Mouse (Mus musculus): ENCODE measurements around the gene Krt71. TPM values are rescaled to one million over a fixed set of nuclear protein-coding genes. Genes with fewer than 3 reads are reported as not detected.
"Not testable (repeated sequence)": the region's sequence is repeated elsewhere in the genome, so short reads cannot be mapped to it uniquely, and the experiment has no call there.

The Krt71 gene
- polyA plus RNA-seq, 1 experiment from 2014 or later, result not detected

DNA sequence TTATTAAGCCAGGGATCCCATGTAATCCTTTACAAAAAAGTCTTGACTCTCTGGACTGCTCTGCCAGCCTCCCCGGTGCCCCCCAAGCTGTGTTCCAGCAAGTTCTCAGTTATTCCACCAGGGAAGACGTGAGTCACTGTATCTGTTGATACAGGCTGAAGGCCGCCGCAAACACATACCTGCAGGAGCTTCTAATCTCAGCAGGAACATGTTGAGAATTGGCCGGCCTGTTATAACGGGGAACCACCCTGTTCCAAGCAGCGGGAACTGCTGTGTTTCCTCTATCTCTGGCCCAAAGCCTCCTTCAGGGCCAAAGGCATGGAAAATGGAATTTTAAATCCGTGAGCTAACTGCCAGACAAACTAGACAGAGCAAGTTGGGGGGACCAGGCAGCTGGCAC, 29.2 kb downstream of the Krt71 start:
- ATAC-seq (ENCODE audit: insufficient read depth), result no peak
- WGBS (ENCODE audit: insufficient replicate concordance), result 58% methylated on average over 8 of the region's 8 CpGs
- no peak overlapping the region for H3K4me2 ChIP-seq
- H3K27ac ChIP-seq (replicated peaks), result no peak overlapping the region
- no peaks in the 10 kb centered on the region for H3K36me3 ChIP-seq (replicated peaks)
- H3K4me1 ChIP-seq (replicated peaks), result no peaks in the 10 kb centered on the region
- H3K9me3 ChIP-seq (replicated peaks), result no peaks in the 10 kb centered on the region
- H3K27me3 ChIP-seq, result no peaks in the 10 kb centered on the region
- no peak overlapping the region for H3K4me3 ChIP-seq (replicated peaks)
- no peak overlapping the region for H3K9ac ChIP-seq

DNA sequence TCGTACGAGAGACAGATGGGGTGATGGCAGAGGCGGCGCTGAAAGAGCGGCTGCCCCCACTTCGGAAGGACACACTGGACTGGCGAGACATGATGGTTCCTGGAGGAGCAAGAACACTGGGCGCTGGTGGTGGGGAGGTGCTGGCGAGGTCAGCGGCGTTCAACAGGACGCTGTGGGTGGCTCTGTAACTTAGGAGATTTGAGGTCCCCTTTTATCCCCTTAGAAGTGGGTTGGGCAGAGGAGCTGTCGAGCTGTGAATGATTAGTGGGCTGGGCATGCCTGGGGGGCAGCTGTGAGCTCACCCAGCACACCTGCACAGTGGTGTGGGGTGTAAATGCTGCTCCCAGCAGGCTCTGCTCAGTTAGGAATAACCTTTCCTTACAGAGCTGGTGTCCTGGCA, 30.2 kb downstream of the Krt71 start, which contains the start of gene Krt5:
Gene Krt5, minus strand, starts transcription at position 179 of the 400 bp plus-strand sequence.
- ATAC-seq (ENCODE audit: insufficient read depth), result no peak
- H3K36me3 ChIP-seq (replicated peaks), result no peaks in the 10 kb centered on the region
- H3K4me2 ChIP-seq, result no peak within 1 kb of the TSS
- H3K4me1 ChIP-seq (replicated peaks), result no peaks in the 10 kb centered on the region
- WGBS (ENCODE audit: insufficient replicate concordance), result 65% methylated on average over 13 of the region's 13 CpGs
- H3K27ac ChIP-seq (replicated peaks), result no peak within 1 kb of the TSS
- H3K9ac ChIP-seq, result no peak within 1 kb of the TSS
- no peak within 1 kb of the TSS for H3K4me3 ChIP-seq (replicated peaks)
- no peaks in the 10 kb centered on the region for H3K27me3 ChIP-seq
- no peaks in the 10 kb centered on the region for H3K9me3 ChIP-seq (replicated peaks)

- 52% methylated on average over 11 of the region's 11 CpGs for WGBS (ENCODE audit: insufficient replicate concordance)
Observed at GRCm38 (mm10) chr15:101708683-101709082, 34.2 kb downstream of the Krt71 start.

DNA sequence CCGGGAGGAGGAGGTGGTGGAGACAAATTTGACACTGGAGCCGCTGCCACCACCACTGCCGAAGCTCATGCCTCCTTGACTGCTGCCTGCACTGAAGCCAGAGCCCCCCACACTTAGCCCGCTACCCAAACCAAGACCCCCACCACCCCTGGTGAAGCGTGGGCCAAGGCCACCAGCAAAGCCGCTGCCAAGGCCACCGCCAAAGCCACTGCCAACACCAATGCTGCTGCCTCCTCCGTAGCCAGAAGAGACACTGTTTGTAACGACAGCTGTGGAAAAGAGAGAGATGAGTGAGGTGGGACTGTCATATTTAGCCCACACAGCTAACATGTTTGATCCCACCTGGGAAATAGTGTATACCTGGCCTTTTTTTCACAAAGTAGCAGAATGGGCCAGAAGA, 35.5 kb downstream of the Krt71 start:
- Histone ChIP-seq H3K4me2 (no peak overlapping the region), H3K9me3 (replicated peaks) (no peaks in the 10 kb centered on the region), H3K36me3 (replicated peaks) (no peaks in the 10 kb centered on the region), H3K4me1 (replicated peaks) (no peaks in the 10 kb centered on the region), H3K4me3 (replicated peaks) (no peak overlapping the region), H3K27ac (replicated peaks) (no peak overlapping the region), H3K27me3 (no peaks in the 10 kb centered on the region), H3K9ac (no peak overlapping the region)
- no peak for ATAC-seq (ENCODE audit: insufficient read depth)
- 57% methylated on average over 9 of the region's 9 CpGs for WGBS (ENCODE audit: insufficient replicate concordance)

More at GRCm38 (mm10) chr15:101708683-101709082, 34.2 kb downstream of the Krt71 start:
- Histone ChIP-seq H3K4me1 (replicated peaks) (no peaks in the 10 kb centered on the region), H3K36me3 (replicated peaks) (no peaks in the 10 kb centered on the region), H3K9me3 (replicated peaks) (no peaks in the 10 kb centered on the region), H3K9ac (no peak overlapping the region), H3K27me3 (no peaks in the 10 kb centered on the region), H3K4me2 (no peak overlapping the region), H3K27ac (replicated peaks) (no peak overlapping the region), H3K4me3 (replicated peaks) (no peak overlapping the region)
- no peak for ATAC-seq (ENCODE audit: insufficient read depth)

- Histone ChIP-seq H3K27ac (replicated peaks) (no peak overlapping the region), H3K4me1 (replicated peaks) (no peaks in the 10 kb centered on the region), H3K4me2 (no peak overlapping the region), H3K4me3 (replicated peaks) (no peak overlapping the region), H3K9ac (no peak overlapping the region), H3K36me3 (replicated peaks) (no peaks in the 10 kb centered on the region), H3K27me3 (no peaks in the 10 kb centered on the region), H3K9me3 (replicated peaks) (no peaks in the 10 kb centered on the region)
- no peak for ATAC-seq (ENCODE audit: insufficient read depth)
- WGBS (ENCODE audit: insufficient replicate concordance), result 61% methylated on average over 4 of the region's 4 CpGs
Observed at GRCm38 (mm10) chr15:101704066-101704465, 38.8 kb downstream of the Krt71 start.

DNA sequence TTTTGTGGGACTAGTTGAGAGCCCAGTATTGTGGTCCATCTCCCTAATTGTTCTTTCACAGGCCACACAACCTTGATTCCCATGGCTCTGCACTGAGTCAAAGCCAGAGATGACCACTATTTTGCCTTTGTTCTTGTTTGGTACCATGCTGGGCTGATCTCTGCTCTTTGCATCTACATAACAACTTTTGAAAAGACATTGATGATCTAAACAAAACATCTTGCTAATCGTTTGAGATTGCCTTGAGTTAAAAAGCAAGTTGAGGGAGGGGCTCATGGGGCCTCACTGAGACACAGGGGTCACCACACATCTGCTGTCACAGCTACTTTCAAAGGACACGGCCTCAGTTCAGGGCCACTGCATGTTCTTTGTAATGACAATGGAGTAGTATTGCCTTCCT, 40.5 kb downstream of the Krt71 start:
- H3K27me3 ChIP-seq, result no peaks in the 10 kb centered on the region
- no peaks in the 10 kb centered on the region for H3K4me1 ChIP-seq (replicated peaks)
- H3K27ac ChIP-seq (replicated peaks), result no peak overlapping the region
- no peaks in the 10 kb centered on the region for H3K9me3 ChIP-seq (replicated peaks)
- no peak overlapping the region for H3K4me2 ChIP-seq
- no peak overlapping the region for H3K4me3 ChIP-seq (replicated peaks)
- ATAC-seq (ENCODE audit: insufficient read depth), result no peak
- WGBS (ENCODE audit: insufficient replicate concordance), result 44% methylated on average over 2 of the region's 2 CpGs
- no peaks in the 10 kb centered on the region for H3K36me3 ChIP-seq (replicated peaks)
- H3K9ac ChIP-seq, result no peak overlapping the region

GRCm38 (mm10) chr15:101699866-101700265, 43.0 kb downstream of the Krt71 start:
- 67% methylated on average over 8 of the region's 8 CpGs for WGBS (ENCODE audit: insufficient replicate concordance)
- Histone ChIP-seq H3K36me3 (replicated peaks) (no peaks in the 10 kb centered on the region), H3K27ac (replicated peaks) (no peak overlapping the region), H3K9me3 (replicated peaks) (no peaks in the 10 kb centered on the region), H3K9ac (no peak overlapping the region), H3K4me1 (replicated peaks) (no peaks in the 10 kb centered on the region), H3K4me2 (no peak overlapping the region), H3K4me3 (replicated peaks) (no peak overlapping the region), H3K27me3 (0 out of 2 replicates have a peak, but pooled peaks cover 3% of the 10 kb centered on the region)
- no peak for ATAC-seq (ENCODE audit: insufficient read depth)

GRCm38 (mm10) chr15:101699192-101699591, 43.7 kb downstream of the Krt71 start:
- Histone ChIP-seq H3K4me3 (replicated peaks) (no peak overlapping the region), H3K9ac (no peak overlapping the region), H3K9me3 (replicated peaks) (no peaks in the 10 kb centered on the region), H3K36me3 (replicated peaks) (no peaks in the 10 kb centered on the region), H3K4me1 (replicated peaks) (no peaks in the 10 kb centered on the region), H3K27ac (replicated peaks) (no peak overlapping the region), H3K27me3 (0 out of 2 replicates have a peak, but pooled peaks cover 3% of the 10 kb centered on the region), H3K4me2 (no peak overlapping the region)
- WGBS (ENCODE audit: insufficient replicate concordance), result 30% methylated on average over 3 of the region's 3 CpGs
- no peak for ATAC-seq (ENCODE audit: insufficient read depth)

DNA sequence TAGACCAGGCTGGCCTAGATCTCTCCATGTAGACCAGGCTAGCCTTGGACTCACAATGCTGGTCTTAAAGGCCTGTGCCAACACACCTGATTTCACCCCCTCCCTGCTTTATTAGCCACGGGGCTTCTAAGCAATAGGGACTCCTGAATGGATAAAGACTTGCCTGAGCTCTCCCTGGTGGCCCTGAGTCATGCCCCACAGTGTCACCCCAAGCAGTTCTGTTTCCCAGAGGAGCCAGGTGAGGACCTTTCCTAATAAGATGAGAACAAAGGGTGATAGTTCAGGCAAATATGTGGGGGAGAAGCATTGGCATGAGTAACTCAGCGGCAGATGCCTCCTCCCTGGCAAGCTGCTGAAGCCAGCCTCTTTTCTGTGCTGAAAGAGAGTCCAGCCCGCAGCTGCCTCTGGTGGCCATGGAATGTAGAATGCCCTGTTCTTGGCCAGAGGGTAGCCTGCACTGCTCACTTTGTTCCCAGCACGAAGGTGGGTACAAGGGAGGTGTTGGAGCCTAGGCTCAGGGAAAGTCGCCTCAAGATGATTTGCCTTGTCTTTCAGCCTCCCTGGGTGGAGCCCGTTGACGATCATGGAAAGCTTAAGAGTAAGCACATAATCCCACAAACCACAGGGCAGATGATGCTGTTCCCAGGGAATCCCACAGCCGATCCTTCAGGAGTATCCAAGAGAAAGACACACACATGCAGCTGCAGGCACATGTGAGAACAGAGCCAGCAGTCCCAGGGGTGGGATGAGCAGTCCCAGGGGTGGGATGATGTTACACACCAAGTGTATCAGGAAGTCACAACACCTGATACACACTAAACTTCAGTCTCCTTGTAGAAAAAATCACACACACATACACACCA, 45.4 kb downstream of the Krt71 start:
- Histone ChIP-seq H3K27me3 (0 out of 2 replicates have a peak, but pooled peaks cover 3% of the 10 kb centered on the region), H3K36me3 (replicated peaks) (no peaks in the 10 kb centered on the region), H3K4me2 (no peak overlapping the region), H3K4me1 (replicated peaks) (no peaks in the 10 kb centered on the region), H3K4me3 (replicated peaks) (no peak overlapping the region), H3K9me3 (replicated peaks) (no peaks in the 10 kb centered on the region), H3K9ac (no peak overlapping the region), H3K27ac (replicated peaks) (no peak overlapping the region)
- 49% methylated on average over 8 of the region's 8 CpGs for WGBS (ENCODE audit: insufficient replicate concordance)
- ATAC-seq (ENCODE audit: insufficient read depth), result no peak

DNA sequence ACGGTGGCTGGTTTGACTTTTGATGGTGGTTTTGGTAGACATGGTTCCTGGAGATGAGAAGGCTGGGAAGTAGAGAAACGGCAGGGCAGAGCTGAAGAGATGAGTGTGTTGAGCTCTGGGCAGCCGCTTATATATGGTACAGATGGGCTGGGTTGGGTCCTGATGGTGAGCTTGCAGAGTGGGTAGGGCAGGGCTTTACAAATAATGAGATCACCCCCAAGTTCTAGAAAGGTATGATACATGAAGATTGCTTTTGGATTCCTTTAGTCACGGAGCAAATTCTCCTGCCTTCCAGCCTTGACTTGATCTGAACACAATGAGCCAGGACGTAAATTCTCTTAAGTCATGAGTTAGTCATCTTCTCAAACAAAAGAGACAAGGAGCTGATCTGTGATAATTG, 48.7 kb downstream of the Krt71 start, which contains the start of gene Krt6a:
Gene Krt6a, minus strand, starts transcription at position 101 of the 400 bp plus-strand sequence.
- ATAC-seq (ENCODE audit: insufficient read depth), result no peak
- Histone ChIP-seq H3K9ac (no peak within 1 kb of the TSS), H3K4me2 (no peak within 1 kb of the TSS), H3K4me1 (replicated peaks) (no peaks in the 10 kb centered on the region), H3K4me3 (replicated peaks) (no peak within 1 kb of the TSS), H3K27ac (replicated peaks) (no peak within 1 kb of the TSS), H3K9me3 (replicated peaks) (no peaks in the 10 kb centered on the region), H3K36me3 (replicated peaks) (no peaks in the 10 kb centered on the region), H3K27me3 (0 out of 2 replicates have a peak, but pooled peaks cover 3% of the 10 kb centered on the region)
- 59% methylated on average over 5 of the region's 5 CpGs for WGBS (ENCODE audit: insufficient replicate concordance)

- H3K27ac ChIP-seq (replicated peaks); H3K4me1 ChIP-seq (replicated peaks); H3K4me2 ChIP-seq; H3K36me3 ChIP-seq (replicated peaks); H3K4me3 ChIP-seq (replicated peaks); H3K9me3 ChIP-seq (replicated peaks); H3K9ac ChIP-seq; H3K27me3 ChIP-seq; ATAC-seq (ENCODE audit: insufficient read depth): not testable (repeated sequence)
- WGBS (ENCODE audit: insufficient replicate concordance), result 66% methylated on average over 5 of the region's 5 CpGs
Observed at GRCm38 (mm10) chr15:101690460-101690859, 52.4 kb downstream of the Krt71 start.
